Mouse (Mus musculus) layer of hippocampus, adult 8-10 months (tissue): ENCODE measurements at regions not wholly inside any gene's neighbourhood (a gene's known extent, or its start where the extent isn't known, plus 50 kb on each side); places are given as distances from the start of the nearest gene placed in this dataset.
A peak's percentile ranks its signal among the peaks of the same experiment; 100 is the strongest.

Experiments
- DNase-seq, 2 experiments: peaks; one replicate each; pipeline ENCODE4 v3.0.0; 2022; ENCODE audit warnings: low spot score in 2 of 2

- DNase-seq: peak in 1 of 2 experiments; percentile 18
These were observed 284.3 kb downstream of the 3100002H09Rik start for GRCm38 (mm10) chr4:124326301-124326700.

GRCm38 (mm10) chr4:124323589-124323988, 287.0 kb downstream of the 3100002H09Rik start:
- DNase-seq: no peak

- DNase-seq: no peak
These were observed 289.4 kb downstream of the 3100002H09Rik start for GRCm38 (mm10) chr4:124321221-124321620.

DNA sequence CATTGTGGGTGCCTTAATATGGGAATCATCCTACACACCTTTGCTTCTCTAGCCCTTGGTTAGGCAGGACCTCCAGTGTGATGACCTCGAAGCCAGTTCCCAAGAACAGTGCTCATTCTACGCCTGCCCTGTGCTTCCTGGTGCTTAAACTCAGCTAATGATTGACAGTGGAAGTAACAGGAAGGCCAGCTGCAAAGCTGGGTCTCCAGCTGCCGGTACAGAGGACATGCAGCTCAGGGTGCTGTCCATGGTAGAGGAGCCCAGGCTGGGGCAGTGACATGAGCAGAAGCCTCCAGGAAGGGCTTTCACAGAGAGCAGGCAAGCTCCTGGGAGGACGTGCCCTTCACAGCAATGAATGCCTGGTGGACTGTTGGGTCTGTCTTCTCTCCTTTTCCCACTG, 293.6 kb downstream of the 3100002H09Rik start:
- no peak for DNase-seq

GRCm38 (mm10) chr4:124311657-124312056, 298.9 kb downstream of the 3100002H09Rik start:
- no peak for DNase-seq

DNA sequence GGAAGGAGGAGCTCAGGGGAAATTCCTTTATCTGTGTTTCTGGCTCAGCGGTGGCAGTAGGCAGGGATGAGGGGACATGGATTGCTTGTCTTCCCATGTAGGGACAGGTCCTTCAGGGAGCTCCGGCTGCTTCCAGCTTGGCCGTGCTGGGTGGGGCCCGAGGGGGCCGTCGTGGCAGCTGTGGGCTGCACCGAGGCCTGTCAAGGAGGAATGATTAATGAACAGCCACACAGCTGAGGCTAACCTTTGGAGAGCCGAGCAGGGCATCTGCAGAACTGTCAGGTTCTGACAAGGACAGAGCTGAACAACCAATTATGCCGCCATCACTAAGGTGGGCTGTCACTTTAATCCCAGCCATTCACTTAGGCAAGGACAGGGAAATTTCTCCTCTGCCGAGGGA, 300.0 kb downstream of the 3100002H09Rik start:
- DNase-seq: no peak

DNA sequence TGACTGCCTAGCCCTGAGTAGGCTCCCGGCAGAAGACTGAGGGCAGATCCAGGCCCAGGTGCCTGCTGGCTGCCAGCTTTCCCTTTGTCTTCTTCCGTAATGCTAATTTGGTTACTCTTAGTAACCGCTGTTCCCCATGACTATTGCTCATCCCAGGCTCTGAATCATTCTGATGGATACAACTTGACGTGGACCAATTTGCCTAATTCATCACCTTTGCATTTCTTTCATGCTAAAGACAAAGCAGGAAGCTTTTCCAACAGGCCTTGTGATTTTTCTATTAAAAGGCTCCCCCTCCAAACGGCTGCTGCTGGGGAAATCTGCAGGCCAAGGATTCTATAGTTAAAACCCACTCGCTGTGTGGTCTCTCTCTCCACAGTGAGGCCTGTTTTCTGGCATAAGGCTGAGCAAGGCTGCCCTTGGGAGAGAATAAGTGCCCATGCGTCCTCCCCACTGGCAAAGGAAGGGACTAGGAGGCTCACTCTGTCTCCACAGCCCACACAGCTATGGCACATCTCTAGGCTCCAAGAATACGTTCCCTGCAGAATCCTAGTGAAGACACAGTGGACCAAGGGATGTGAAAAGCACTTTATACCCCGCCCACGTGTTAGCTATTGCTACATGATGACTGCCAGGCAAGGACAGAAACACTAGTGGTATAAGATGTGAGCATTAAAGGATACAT, 304.6 kb downstream of the 3100002H09Rik start:
- DNase-seq: peak in 1 of 2 experiments; percentile 18

DNA sequence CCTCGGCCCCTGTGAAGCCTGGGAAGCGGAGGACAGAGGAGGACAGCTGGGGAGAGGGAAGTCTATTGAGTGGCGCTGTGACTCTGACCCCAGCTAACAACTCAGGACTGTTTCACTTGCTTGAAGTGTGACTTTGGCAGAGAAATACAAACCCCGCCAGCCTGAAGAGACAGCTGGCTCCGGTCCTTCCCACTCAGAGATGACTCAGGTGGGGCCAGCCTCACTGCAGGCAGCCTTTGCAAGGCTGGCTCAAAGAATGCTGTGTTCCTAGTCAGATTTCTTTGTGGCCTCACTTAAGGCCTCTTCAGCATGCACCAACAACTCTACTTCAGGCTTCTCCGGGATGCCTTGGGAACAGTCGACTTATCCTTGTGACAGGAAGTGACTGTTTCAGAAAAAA, 307.7 kb downstream of the 3100002H09Rik start:
- peak; percentile 11 to 26 for DNase-seq

DNA sequence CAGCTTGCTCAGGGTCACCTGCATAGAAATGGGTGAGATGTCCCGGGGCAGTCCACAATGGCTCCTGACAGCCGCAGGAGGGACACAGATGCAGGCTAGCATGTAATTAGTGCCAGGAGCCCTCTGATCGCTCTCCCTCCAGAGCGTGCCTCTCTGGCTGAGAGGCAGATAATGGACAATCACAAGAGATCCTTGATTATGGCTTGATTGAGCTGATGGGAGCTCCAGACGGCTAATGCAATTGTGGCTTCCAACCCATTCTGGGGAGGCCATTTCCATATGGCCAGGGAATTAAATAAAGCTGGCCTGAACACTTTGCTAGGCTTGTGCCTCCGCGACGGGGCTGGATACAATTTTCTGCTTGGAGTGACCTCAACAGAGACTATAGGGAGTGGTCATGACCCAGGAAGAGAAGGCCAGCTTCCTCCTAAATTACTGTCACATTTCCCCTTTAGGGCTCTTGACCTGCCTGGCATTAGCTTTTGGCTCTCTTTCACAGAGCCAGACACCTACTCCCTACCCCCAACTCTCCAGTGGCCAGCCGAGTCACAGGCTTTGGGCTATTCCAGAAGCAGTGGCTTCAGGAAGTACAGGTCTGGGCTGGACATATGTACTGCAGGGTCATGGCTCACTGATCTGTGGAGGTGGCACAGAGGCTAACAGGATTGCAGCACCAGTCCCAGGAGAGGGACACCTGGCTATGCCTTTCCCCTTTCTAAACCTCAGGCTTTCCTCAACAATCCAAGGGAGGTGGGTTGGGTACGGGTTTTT, 311.8 kb downstream of the 3100002H09Rik start:
- no peak for DNase-seq

DNA sequence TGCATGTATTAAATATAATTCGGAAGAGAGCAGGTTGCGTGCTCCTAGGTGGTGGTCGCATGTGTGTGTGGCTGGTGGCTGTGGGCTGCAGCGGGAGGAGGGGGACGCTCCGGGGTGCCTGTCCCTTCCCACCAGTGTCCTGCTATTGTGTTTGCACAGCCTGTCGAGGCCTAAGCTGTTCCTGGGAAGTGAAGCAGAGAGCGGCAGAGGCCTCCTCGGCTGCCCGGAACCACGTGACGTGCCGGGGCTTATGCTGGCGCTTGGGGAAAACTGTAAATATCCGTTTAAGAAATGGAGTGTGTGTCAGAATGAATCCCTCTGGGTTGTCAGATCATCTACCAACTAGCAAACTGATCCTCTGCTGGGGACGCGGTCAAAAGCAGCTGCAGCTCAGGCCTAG, 318.3 kb downstream of the 3100002H09Rik start:
- no peak for DNase-seq

DNA sequence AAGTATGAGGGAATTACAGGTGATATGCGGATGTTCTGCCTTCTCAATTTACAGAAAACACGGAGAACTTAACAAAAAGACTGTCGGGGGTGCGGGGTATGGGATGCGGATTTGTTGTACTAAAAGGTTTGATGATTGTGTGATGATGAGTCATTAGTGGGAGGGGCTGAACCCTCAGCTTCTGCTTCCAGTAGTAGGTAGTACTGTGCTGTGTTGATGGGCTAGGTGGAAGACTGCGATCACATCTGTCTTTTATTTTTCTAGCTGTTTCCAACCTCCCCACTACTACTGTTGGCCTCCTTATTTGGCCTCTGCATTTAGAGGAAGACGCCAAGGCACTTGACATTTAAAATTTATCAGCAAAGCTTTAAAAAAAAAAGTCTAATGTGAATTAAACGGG, 318.8 kb downstream of the 3100002H09Rik start:
- no peak for DNase-seq

DNA sequence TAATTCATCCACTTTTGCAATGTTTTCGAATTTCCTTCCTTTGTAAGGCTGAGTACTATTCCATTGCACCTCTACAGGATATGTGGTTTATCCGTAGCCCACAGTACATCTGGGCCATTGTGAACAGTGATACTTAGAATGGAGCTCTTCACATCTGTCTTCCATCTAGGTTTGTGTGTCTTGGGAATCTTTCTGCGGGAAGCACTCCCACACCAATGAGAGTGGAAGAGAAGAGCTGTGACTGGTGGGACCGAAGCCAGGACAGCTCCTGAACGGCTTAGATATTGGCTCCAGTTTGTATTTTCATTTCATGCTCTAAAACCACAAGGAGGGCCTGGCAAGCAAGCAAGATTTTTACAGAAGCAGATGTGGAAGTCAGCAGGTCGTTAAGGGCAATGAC, 323.1 kb downstream of the 3100002H09Rik start:
- no peak for DNase-seq

DNA sequence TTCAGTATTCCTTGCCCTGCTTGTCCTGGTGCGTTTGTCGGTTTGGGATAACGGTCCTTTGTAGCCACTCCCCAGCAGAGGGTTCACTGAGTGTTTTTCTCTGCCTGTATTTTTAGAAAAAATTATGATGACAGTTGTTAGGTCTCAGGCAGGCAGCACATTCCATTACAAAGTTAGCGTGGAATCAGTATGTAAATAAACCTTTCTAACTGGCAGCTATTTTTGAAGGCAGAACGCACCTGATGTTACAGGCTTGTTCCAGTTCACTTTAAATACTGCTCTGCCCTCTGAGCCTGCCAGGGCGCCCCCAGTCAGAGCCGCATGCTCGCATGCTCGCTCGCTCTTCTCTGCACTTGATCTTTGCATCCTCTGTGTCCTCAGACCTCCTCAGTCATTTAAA, 331.9 kb downstream of the 3100002H09Rik start:
- DNase-seq: no peak

- DNase-seq: no peak
These were observed 333.0 kb downstream of the 3100002H09Rik start for GRCm38 (mm10) chr4:124277456-124278181.

DNA sequence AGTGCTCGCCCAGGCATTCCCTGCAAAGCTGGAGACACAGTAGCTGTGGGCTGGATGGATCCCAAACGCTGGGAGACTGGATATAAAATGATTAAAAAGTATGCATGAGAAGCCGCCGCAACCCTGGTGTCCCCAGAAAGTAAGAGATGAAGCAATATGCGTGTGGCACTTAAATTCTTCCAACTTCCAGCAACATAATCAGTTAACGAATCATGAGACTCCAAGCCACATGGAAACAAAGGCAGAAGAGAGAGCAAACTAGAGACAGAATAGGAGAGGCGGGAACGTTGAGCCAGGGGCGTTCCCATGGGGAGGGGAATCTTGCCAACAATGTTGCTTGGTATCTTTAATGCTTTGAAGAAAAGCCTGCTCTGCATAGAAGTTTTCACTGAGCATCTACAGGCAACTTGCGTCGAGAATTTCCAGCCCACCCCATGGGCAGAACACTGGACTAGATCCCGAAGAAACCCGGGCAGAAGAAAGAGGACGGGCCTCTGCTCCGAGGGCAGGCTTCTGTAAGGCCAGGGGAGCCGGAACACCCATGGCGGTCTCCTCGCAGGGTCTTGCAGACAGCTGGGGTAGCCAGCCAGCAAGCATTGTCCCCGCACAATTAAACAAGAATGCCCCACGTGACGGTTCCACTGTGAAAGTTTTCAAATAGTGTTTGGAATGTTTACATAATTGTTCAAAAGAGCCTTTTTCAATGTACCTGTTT, 333.7 kb downstream of the 3100002H09Rik start:
- peak; percentile 46 to 53 for DNase-seq

DNA sequence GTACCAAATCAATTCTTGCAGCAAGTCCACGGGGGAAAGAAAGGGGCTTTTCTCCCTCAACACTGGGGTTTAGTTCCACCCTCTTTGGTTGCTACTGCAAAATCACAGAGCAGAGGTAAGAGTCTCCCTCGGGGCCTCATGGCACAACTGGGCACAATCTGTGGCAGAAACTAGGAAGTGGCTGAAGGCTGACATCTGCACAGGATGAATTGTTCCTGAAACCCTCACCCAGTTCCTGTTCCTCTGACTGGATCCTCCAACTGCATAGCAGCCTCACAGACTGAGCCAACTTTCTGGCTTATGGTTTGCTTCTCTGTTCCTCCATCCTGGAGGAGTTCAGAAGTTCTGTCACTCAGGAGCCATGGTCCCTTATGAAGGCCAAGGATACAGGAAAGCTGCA, 338.6 kb downstream of the 3100002H09Rik start:
- DNase-seq: no peak

- DNase-seq: no peak
These were observed 342.2 kb downstream of the 3100002H09Rik start for GRCm38 (mm10) chr4:124268404-124268803.

DNA sequence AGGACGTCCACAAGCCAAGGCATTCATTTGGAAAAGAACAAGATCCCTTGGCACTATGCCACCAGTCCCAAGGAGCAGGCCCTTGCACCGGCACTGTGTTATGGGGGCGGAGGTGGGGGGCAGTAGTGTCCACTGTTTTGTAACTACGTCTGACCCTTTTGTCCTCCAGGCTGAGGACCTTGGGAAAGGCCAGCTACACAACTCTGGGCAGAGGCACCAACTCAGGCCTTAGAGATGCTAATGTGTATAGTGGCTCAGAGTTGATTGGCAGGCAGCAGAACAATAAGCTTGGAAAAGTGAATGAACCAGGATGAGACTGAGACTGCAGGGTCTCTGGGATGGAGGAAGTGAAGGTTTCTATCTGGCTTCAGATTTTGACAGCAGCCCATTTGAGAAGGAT, 344.0 kb downstream of the 3100002H09Rik start:
- DNase-seq: no peak

DNA sequence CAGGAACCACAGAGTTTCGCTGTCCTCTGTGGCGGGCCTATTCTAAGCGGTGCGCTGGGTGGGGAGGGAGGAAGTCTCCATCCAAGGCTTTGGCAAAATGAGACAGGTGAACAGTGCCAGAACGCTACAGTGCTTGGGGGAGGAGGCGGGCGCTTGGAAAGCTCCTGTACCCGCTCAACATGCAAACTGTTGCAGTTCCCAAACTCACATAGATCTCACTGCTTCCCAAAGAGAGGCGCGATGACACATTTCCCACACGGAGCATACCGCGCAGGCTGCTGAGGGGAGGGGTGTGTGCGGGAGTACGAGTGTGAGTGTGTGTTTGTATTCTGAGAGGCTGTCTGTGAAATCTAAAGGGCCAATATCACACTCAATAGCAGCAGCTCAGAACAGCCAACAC, 345.1 kb downstream of the 3100002H09Rik start:
- peak; percentile 40 to 52 for DNase-seq

DNA sequence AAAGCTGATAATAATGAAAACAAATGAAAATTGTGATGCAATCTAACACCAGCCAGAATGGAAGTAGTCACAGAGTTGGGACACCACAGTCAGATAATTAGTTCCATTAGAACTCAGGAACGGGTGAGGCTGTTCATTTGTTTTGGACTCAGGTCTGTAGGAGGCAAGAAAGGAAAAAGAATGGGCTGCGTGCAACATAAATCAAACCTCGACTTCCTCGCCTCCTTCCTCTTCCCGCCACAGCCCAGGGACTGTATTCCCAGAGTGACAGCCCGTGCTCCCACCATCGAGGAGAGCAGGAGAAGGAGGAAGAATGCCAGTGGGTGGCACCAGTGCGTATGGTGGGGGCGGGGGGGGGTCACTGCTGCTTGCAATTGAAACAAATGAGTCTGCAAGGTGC, 339.2 kb upstream of the 4930535I16Rik start:
- no peak for DNase-seq

- DNase-seq: no peak
These were observed 338.7 kb upstream of the 4930535I16Rik start for GRCm38 (mm10) chr4:124256515-124256914.

DNA sequence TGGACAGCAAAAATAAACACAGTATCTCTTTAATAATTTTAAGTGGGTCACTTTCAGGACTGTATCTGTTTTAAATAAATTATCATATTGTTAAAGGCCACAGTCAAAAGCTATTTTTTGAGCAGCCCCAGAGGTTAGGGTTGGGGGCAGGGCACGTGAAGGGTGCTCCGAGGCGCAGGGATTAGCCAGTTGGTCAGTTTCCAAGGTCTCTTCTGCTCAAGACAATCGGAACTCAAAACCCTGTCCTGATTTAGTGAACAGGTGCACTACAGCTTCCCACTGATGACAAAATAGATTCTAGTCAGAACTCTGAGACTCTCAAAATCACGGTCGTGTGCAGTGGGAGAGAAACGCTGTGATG, 337.3 kb upstream of the 4930535I16Rik start:
- no peak for DNase-seq
